Mouse (Mus musculus) intestine, embryonic 14.5 days (tissue): ENCODE measurements around the gene Tbc1d17. TPM values are rescaled to one million over a fixed set of nuclear protein-coding genes. Genes with fewer than 3 reads are reported as not detected.

Experiments
- ATAC-seq: fragments of 200-750 bp; cut with Nextera tagmentation; replicated peaks from 2 replicates; pipeline ENCODE4 v1.8.0; 2017; ENCODE audit warnings: low read depth, moderate number of reproducible peaks, moderate TSS enrichment, moderate library complexity; ENCODE audit not compliant: low FRiP score, low TSS enrichment
- DNase-seq: peaks from one replicate; pipeline ENCODE4 v3.0.0-alpha.2; 2018; ENCODE audit warnings: low spot score
- H3K27ac ChIP-seq: fragments of 300-500 bp; sonication (generic); 2 replicates; pipeline ENCODE4 v1.5.1; 2014; ENCODE audit warnings: low read depth, mild to moderate bottlenecking, control low read depth
- H3K27me3 ChIP-seq: fragments of 300-500 bp; sonication (generic); replicated peaks from 2 replicates; pipeline ENCODE4 v1.6.1; 2014; ENCODE audit warnings: low read length, control low read depth; ENCODE audit not compliant: control insufficient read depth, insufficient read depth
- H3K36me3 ChIP-seq: fragments of 300-500 bp; sonication (generic); 2 replicates; pipeline ENCODE4 v1.6.1; 2014; ENCODE audit warnings: low read length, control low read depth; ENCODE audit not compliant: control insufficient read depth, insufficient read depth
- H3K4me1 ChIP-seq: fragments of 300-500 bp; sonication (generic); replicated peaks from 2 replicates; pipeline ENCODE4 v1.6.1; 2014; ENCODE audit warnings: low read length, control low read depth, mixed read lengths; ENCODE audit not compliant: control insufficient read depth, insufficient read depth
- H3K4me2 ChIP-seq: fragments of 300-500 bp; sonication (generic); 2 replicates; pipeline ENCODE4 v1.6.1; 2014; ENCODE audit warnings: low read length
- H3K4me3 ChIP-seq: fragments of 300-500 bp; sonication (generic); 2 replicates; pipeline ENCODE4 v1.5.1; 2014; ENCODE audit warnings: low read depth, low read length, control low read depth, mixed read lengths
- H3K9ac ChIP-seq: fragments of 300-500 bp; sonication (generic); 2 replicates; pipeline ENCODE4 v1.6.1; 2014; ENCODE audit warnings: mild to moderate bottlenecking, low read length
- H3K9me3 ChIP-seq: fragments of 300-500 bp; sonication (generic); 2 replicates; pipeline ENCODE4 v1.6.1; 2016; ENCODE audit warnings: low read length, control low read depth; ENCODE audit not compliant: control insufficient read depth
- WGBS: fragments of 180-500 bp; shearing (Covaris S2); extraction: QIAGEN DNeasy Blood & Tissue Kit; methylation state at CpG from one replicate; pipeline ENCODE4 v1.1.7; 2014; 5-methylcytosine and 5-hydroxymethylcytosine counted together
- polyA plus RNA-seq: library from polyadenylated mRNA; unstranded; fragments of >200 nt; fragmentation: Nextera tagmentation; extraction: Ambion mirVana; gene quantifications from 2 replicates; pipeline ENCODE4 v1.2.1, GENCODE M21; 2014

Gene Tbc1d17
- 72.4 and 74.8 TPM in 2 replicates for polyA plus RNA-seq

DNA sequence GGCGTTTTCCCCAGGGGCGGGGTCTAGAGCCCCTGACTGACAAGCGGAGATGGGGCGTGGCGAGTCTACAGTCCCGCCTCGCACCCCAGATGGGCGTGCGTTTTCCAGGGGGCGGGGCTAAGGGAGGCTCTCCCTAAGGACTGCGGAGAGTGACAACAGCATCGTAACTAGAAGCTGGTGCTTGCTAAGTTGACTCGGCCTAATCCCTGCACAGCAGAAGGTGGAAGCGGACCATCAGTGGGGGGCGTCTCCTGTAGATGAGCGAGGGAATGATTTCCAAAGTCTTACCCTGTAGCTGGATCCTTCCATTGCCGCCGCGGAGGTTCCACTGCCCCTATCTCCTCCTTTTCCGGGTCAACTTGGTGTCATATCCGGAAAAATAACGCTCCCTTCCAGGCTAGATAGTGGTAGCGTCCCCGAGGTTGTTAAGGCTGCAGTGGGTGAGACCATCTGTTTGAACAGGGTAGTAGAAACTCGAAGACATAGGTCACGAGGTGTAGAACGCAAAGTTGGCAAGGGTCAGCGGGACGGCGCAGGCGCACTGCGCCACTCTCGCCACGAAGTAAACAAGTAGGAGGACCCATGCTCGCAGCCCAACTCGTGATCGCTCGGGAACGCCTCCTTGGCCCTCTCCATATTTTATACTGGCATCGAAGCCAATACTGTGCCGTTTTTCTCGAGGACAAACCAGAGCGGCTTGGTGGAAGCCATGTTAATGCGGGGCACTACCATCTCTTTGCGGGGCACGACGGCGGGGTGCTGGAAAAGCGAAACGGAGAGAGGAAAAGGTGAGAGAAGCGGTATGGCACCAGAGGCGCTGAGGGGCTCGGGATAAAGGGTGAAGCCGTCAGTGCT lies at the start of gene Tbc1d17, which contains the start of gene Akt1s1:
Tbc1d17 (minus strand) TSS at position 519 of the 855 bp plus-strand sequence.
Akt1s1 (plus strand) TSS at position 431 of the 855 bp plus-strand sequence.
- WGBS: under 1% methylated on average over 54 of the region's 54 CpGs
- H3K36me3 ChIP-seq: peaks cover 46% of the 10 kb centered on the region
- H3K27me3 ChIP-seq: no peaks in the 10 kb centered on the region

GRCm38 (mm10) chr7:44898607-44899006 lies 49.7 kb upstream of the Tbc1d17 start:
- Histone ChIP-seq H3K4me1 (peaks cover 18% of the 10 kb centered on the region), H3K9me3 (no peaks in the 10 kb centered on the region), H3K27ac (no peak overlapping the region), H3K36me3 (peaks cover 29% of the 10 kb centered on the region), H3K4me2 (no peak overlapping the region), H3K4me3 (no peak overlapping the region), H3K9ac (no peak overlapping the region), H3K27me3 (no peaks in the 10 kb centered on the region)
- DNase-seq (no peak), ATAC-seq (no peak; the same call in 1 of the 2 replicates)
- WGBS: 42% methylated on average over 18 of the region's 19 CpGs

More for the DNA sequence above, at the start of gene Tbc1d17, which contains the start of gene Akt1s1:
- H3K27ac ChIP-seq: peak within 1 kb of the TSS; percentile 99
- H3K4me1 ChIP-seq: peaks cover 29% of the 10 kb centered on the region
- no peaks in the 10 kb centered on the region for H3K9me3 ChIP-seq
- peak within 1 kb of the TSS; percentile 80 for H3K4me2 ChIP-seq
- H3K9ac ChIP-seq: peak within 1 kb of the TSS; percentile 71
- DNase-seq (peak; percentile 99), ATAC-seq (peak; percentile 86)
- H3K4me3 ChIP-seq: peak within 1 kb of the TSS; percentile 68

DNA sequence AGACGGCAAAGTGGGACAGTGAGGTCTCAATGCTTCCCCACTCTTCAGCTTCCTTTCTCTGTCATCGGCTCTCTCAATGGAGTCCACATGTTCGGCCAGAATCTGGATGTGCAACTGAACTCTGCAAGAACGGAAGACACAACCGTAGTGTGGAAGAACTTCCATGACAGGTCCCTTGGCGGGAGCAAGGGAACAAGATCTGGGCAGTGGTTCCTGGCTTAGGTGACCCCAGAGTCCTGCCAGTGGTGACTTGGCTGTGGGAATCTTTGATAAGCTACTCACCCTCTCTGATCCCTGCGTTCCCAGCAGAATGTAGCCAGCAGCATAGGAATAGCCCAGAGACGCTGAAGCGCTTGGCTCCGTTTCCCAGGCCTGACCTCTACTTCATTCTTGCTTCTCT lies 47.6 kb upstream of the Tbc1d17 start:
- WGBS: 43% methylated on average over 10 of the region's 10 CpGs
- no peaks in the 10 kb centered on the region for H3K9me3 ChIP-seq
- peak overlapping the region; percentile 74 for H3K27ac ChIP-seq
- H3K4me1 ChIP-seq: peaks cover 26% of the 10 kb centered on the region
- no peaks in the 10 kb centered on the region for H3K27me3 ChIP-seq
- peak overlapping the region; percentile 64 for H3K4me3 ChIP-seq
- peak overlapping the region; percentile 71 for H3K9ac ChIP-seq
- H3K4me2 ChIP-seq: peak overlapping the region; percentile 71
- ATAC-seq: no peak
- H3K36me3 ChIP-seq: peaks cover 23% of the 10 kb centered on the region
- no peak for DNase-seq

- Histone ChIP-seq H3K27me3 (no peaks in the 10 kb centered on the region), H3K36me3 (peaks cover 21% of the 10 kb centered on the region), H3K9ac (peak within 1 kb of the TSS; percentile 71), H3K27ac (peak within 1 kb of the TSS; percentile 74), H3K4me2 (peak within 1 kb of the TSS; percentile 71), H3K4me3 (peak within 1 kb of the TSS; percentile 64), H3K9me3 (no peaks in the 10 kb centered on the region), H3K4me1 (peaks cover 29% of the 10 kb centered on the region)
- WGBS: 2% methylated on average over 34 of the region's 34 CpGs
- DNase-seq: peak; percentile 92
- peak; percentile 44 for ATAC-seq
Observed at GRCm38 (mm10) chr7:44895593-44896434, 46.9 kb upstream of the Tbc1d17 start, which contains the start of gene Fuz. Gene Fuz, plus strand, starts transcription at chr7:44896079.

DNA sequence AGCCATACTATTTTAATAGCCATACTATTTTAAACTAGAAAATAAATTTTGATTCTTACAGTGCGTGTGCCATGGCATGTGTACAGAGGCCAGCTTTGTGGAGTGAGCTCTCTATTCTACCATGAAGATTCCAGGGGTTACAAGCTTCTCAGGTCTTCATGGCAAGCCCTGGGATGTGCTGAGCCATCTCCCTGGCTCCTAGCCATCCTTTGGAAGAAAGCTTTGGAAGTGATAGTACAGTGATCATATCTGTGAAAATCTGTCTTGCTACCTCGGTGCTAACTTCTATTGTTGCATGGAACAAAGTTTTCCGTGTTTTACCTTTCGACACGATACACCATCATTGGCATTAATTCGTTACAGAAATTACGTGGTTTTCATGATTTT lies 46.3 kb upstream of the Tbc1d17 start:
- H3K27ac ChIP-seq: peak overlapping the region; percentile 74
- WGBS: 67% methylated on average over 7 of the region's 7 CpGs
- no peaks in the 10 kb centered on the region for H3K27me3 ChIP-seq
- H3K9me3 ChIP-seq: no peaks in the 10 kb centered on the region
- no peak overlapping the region for H3K9ac ChIP-seq
- peak overlapping the region; percentile 71 for H3K4me2 ChIP-seq
- H3K4me1 ChIP-seq: peaks cover 29% of the 10 kb centered on the region
- H3K36me3 ChIP-seq: peaks cover 19% of the 10 kb centered on the region
- H3K4me3 ChIP-seq: peak overlapping the region; percentile 64
- DNase-seq (peak; percentile 55), ATAC-seq (no peak)

DNA sequence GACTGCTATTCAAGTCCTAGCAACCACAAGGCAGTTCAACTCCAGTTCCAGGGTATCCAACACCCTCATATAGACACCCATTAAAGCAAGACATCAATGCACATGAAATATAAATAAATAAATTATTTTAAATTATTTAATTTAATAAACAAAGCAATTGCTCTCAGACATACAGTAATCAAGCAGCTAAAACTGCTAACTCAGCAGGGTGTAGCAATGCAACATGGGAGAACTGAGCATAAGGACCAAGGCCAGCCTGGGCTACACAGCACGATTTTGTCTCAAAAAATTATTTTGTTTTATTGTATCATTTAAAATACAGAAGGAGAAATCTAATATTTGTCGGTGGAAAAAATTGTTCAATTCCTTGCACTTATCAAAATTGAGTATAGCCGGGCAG lies 45.3 kb upstream of the Tbc1d17 start:
- H3K9ac ChIP-seq: no peak overlapping the region
- no peak overlapping the region for H3K4me3 ChIP-seq
- DNase-seq: no peak
- H3K27ac ChIP-seq: no peak overlapping the region
- H3K27me3 ChIP-seq: no peaks in the 10 kb centered on the region
- H3K36me3 ChIP-seq: peaks cover 15% of the 10 kb centered on the region
- no peaks in the 10 kb centered on the region for H3K9me3 ChIP-seq
- H3K4me2 ChIP-seq: no peak overlapping the region
- H3K4me1 ChIP-seq: peaks cover 29% of the 10 kb centered on the region
- 90% methylated on average over 3 of the region's 3 CpGs for WGBS
- ATAC-seq: no peak

- Histone ChIP-seq H3K4me2 (peak overlapping the region; percentile 90), H3K9ac (peak overlapping the region; percentile 37; the same call in 1 of the 2 replicates), H3K9me3 (no peaks in the 10 kb centered on the region), H3K27ac (peak overlapping the region; percentile 99), H3K4me3 (peak overlapping the region; percentile 91), H3K36me3 (peaks cover 18% of the 10 kb centered on the region), H3K4me1 (peaks cover 29% of the 10 kb centered on the region), H3K27me3 (no peaks in the 10 kb centered on the region)
- ATAC-seq: no peak
- WGBS: 24% methylated on average over 8 of the region's 8 CpGs
- no peak for DNase-seq
Observed at GRCm38 (mm10) chr7:44893197-44893596, 44.3 kb upstream of the Tbc1d17 start.

DNA sequence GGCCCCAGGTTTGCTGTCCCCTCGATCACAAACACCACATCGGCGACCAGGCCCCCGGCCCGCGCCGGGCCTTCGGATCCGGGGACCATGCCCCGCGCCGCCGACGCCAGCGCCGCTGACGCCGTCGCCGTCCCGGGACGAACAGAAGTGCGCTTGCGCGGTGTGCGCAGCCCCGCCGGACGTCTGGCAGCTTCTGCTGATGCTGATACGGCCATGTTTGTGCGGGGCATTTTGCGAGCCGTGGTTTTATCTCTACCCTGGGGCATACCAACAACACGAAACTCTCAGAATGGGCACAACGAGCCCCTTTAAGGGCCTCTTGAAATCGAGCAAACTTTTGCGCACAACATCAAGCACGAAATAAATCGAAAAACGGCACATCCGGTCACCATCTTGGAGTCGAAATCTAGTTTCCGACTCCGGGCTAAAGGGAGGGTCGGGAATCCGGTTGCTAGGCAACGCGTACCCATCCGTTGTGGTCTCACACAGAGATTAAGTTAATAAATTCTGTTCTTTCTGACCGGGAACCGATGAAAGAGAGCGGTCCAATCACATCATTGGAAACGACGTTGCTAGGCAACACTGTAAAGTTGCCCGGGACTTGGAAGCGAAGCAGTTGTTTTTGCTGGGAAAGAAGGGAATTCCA lies 43.5 kb upstream of the Tbc1d17 start, which contains the start of gene Med25:
Med25 (minus strand) TSS at position 437 of the 646 bp plus-strand sequence.
- peak; percentile 75 for ATAC-seq
- Histone ChIP-seq H3K4me1 (peaks cover 29% of the 10 kb centered on the region), H3K27ac (peak within 1 kb of the TSS; percentile 99), H3K9ac (peak within 1 kb of the TSS; percentile 95), H3K36me3 (peaks cover 20% of the 10 kb centered on the region), H3K4me3 (peak within 1 kb of the TSS; percentile 91), H3K27me3 (no peaks in the 10 kb centered on the region), H3K9me3 (no peaks in the 10 kb centered on the region), H3K4me2 (peak within 1 kb of the TSS; percentile 90)
- DNase-seq: peak; percentile 97
- WGBS: under 1% methylated on average over 56 of the region's 56 CpGs
